Mouse (Mus musculus): Measurements from ENCODE around the gene Panx3. TPM values are rescaled to one million over a fixed set of nuclear protein-coding genes. Genes with fewer than 3 reads are reported as not detected.

The Panx3 gene
- not detected for total RNA-seq (2021)

- DNase-seq (ENCODE audit: extremely low spot score in 1 of 2, low spot score in 1 of 2) = no peak
Observed at GRCm38 (mm10) chr9:37669115-37669514, at the start of gene Panx3. TSS of gene Panx3 (minus strand) at chr9:37669235.

- DNase-seq (ENCODE audit: extremely low spot score in 1 of 2, low spot score in 1 of 2) = no peak
Observed at GRCm38 (mm10) chr9:37716150-37716549, 47.1 kb upstream of the Panx3 start, which contains the start of gene Olfr160. TSS of gene Olfr160 (minus strand) at chr9:37716250.

- DNase-seq (ENCODE audit: extremely low spot score in 1 of 2, low spot score in 1 of 2) = no peak
Observed at GRCm38 (mm10) chr9:37689970-37690686, 21.1 kb upstream of the Panx3 start.

GRCm38 (mm10) chr9:37687941-37688303, 18.9 kb upstream of the Panx3 start:
- no peak for DNase-seq (ENCODE audit: extremely low spot score in 1 of 2, low spot score in 1 of 2)

- no peak for DNase-seq (ENCODE audit: extremely low spot score in 1 of 2, low spot score in 1 of 2)
Observed at GRCm38 (mm10) chr9:37687288-37687940, 18.4 kb upstream of the Panx3 start.

- no peak for DNase-seq (ENCODE audit: extremely low spot score in 1 of 2, low spot score in 1 of 2)
Observed at GRCm38 (mm10) chr9:37681123-37681522, 12.1 kb upstream of the Panx3 start.

- DNase-seq (ENCODE audit: extremely low spot score in 1 of 2, low spot score in 1 of 2) = no peak
Observed at GRCm38 (mm10) chr9:37675287-37675686, 6.3 kb upstream of the Panx3 start.

GRCm38 (mm10) chr9:37670261-37670660, 1.2 kb upstream of the Panx3 start:
- no peak for DNase-seq (ENCODE audit: extremely low spot score in 1 of 2, low spot score in 1 of 2)

GRCm38 (mm10) chr9:37669678-37670077, 643 bp upstream of the Panx3 start:
- DNase-seq (ENCODE audit: extremely low spot score in 1 of 2, low spot score in 1 of 2) = no peak

- no peak for DNase-seq (ENCODE audit: extremely low spot score in 1 of 2, low spot score in 1 of 2)
Observed at GRCm38 (mm10) chr9:37666045-37666444, 3.0 kb downstream of the Panx3 start.

GRCm38 (mm10) chr9:37664604-37665003, 4.4 kb downstream of the Panx3 start:
- no peak for DNase-seq (ENCODE audit: extremely low spot score in 1 of 2, low spot score in 1 of 2)

- DNase-seq (ENCODE audit: extremely low spot score in 1 of 2, low spot score in 1 of 2) = no peak
Observed at GRCm38 (mm10) chr9:37663210-37663609, 5.8 kb downstream of the Panx3 start.

GRCm38 (mm10) chr9:37659413-37659812, 9.6 kb downstream of the Panx3 start:
- no peak for DNase-seq (ENCODE audit: extremely low spot score in 1 of 2, low spot score in 1 of 2)

- peak; percentile 61 to 68 for DNase-seq (ENCODE audit: extremely low spot score in 1 of 2, low spot score in 1 of 2)
Observed at GRCm38 (mm10) chr9:37656931-37657481, 12.0 kb downstream of the Panx3 start, which contains the start of gene Tbrg1. TSS of gene Tbrg1 (minus strand) at chr9:37657312.

- no peak for DNase-seq (ENCODE audit: extremely low spot score in 1 of 2, low spot score in 1 of 2)
Observed at GRCm38 (mm10) chr9:37656439-37656881, 12.6 kb downstream of the Panx3 start.

GRCm38 (mm10) chr9:37655961-37656360, 13.1 kb downstream of the Panx3 start:
- DNase-seq (ENCODE audit: extremely low spot score in 1 of 2, low spot score in 1 of 2) = no peak

GRCm38 (mm10) chr9:37653836-37654235, 15.2 kb downstream of the Panx3 start:
- no peak for DNase-seq (ENCODE audit: extremely low spot score in 1 of 2, low spot score in 1 of 2)

- no peak for DNase-seq (ENCODE audit: extremely low spot score in 1 of 2, low spot score in 1 of 2)
Observed at GRCm38 (mm10) chr9:37650639-37651038, 18.4 kb downstream of the Panx3 start.

- DNase-seq (ENCODE audit: extremely low spot score in 1 of 2, low spot score in 1 of 2) = no peak
Observed at GRCm38 (mm10) chr9:37646246-37646645, 22.8 kb downstream of the Panx3 start.

GRCm38 (mm10) chr9:37638721-37639120, 30.3 kb downstream of the Panx3 start:
- DNase-seq (ENCODE audit: extremely low spot score in 1 of 2, low spot score in 1 of 2) = no peak

GRCm38 (mm10) chr9:37636800-37637542, 32.1 kb downstream of the Panx3 start:
- DNase-seq (ENCODE audit: extremely low spot score in 1 of 2, low spot score in 1 of 2) = no peak
